Mouse (Mus musculus) megakaryocyte, embryonic 14.5 days (primary cell): ENCODE results near the gene Fxyd3.

ENCODE experiments used
- FLI1 ChIP-seq: IDR thresholded peaks from 2 replicates; pipeline ENCODE4 v1.6.1; 2012; ENCODE audit warnings: low read length, inconsistent platforms, mixed read lengths
- GATA1 ChIP-seq: IDR thresholded peaks from 3 replicates; pipeline ENCODE4 v1.6.1; 2012; ENCODE audit warnings: mixed read lengths, low read length, inconsistent platforms, borderline replicate concordance

GRCm38 (mm10) chr7:31080611-31081010 lies 4.1 kb upstream of the Fxyd3 start:
- no peak for TF ChIP-seq GATA1
- TF ChIP-seq FLI1, result no peak
